Mouse (Mus musculus) c-Kit-positive CD71-positive TER-119-negative erythroid progenitor cells, embryonic 14.5 days (primary cell): Measurements from ENCODE around the gene Usp54.
"Not testable (repeated sequence)": the region's sequence is repeated elsewhere in the genome, so short reads cannot be mapped to it uniquely, and the experiment has no call there.

Experiments used
- DNase-seq: peaks from one replicate; pipeline ENCODE4 v3.0.0-alpha.2; 2013; ENCODE audit warnings: low read depth

Usp54 gene

GRCm38 (mm10) chr14:20654690-20655421, 14.0 kb upstream of the Usp54 start:
- no peak for DNase-seq

DNA sequence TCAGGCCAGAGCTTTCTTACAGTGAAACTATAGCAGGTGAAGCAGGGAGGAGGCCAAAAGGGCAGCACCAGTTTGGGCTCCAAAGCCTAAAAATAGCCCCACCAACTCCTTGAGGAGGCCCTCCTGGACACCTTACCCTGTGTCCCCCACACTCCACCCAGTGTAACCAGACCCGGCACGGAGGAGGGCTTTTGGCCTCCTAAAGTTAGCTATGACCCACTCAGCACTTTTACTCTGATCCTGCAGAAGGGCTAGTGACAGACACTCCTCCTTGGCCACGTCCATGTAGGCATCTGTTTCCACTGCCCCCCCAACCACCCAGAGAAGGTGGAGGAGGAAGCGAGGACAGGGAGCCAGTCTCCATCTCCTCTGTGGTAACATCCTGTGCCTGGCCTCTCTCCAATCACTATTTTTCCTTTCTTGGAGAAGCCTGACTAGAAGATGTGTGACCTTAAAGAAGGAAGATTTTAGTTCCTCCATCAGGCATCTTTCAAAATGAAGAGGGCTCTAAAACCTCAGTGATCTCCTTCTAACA, 10.9 kb upstream of the Usp54 start:
- DNase-seq = no peak

DNA sequence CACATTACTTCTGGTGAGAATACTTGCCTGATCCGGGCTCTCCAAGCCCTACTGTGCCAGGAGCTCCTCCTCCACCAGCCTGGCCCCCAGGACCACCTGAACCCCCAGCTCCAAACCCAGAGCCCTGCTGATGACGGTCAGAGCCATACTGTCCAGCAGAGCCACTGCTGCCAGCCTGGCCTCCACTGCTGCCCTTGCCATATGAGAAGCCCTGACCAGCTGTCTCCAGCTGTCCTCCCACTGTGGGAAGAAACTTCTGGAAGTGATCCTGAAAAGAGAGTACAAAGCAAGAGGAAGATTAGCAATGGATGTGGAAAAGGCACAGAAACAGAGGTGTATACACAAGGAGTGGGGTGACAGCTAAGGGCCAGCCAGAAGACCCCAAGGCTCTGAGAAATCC, 10.1 kb upstream of the Usp54 start:
- DNase-seq = no peak

- DNase-seq = no peak
Measured at GRCm38 (mm10) chr14:20646381-20646780, 5.5 kb upstream of the Usp54 start.

DNA sequence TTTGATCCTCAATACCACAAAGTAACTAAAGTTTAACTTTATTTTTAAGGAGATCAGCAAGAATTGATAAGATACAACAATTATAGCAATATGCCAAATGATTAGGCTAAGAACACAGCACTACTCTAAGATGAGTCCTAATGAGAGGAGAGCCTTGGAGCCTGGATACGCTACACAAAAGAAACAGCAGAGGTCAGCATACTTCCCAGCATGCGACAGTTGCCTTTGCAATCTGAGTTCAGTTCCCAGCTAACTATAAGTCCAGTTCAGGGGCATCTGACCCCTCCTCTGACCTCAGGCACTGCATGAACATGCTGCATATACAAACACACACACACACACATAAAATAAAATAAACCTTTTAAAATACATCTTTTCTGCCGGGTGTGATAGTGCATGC, 4.7 kb upstream of the Usp54 start:
- no peak for DNase-seq

DNA sequence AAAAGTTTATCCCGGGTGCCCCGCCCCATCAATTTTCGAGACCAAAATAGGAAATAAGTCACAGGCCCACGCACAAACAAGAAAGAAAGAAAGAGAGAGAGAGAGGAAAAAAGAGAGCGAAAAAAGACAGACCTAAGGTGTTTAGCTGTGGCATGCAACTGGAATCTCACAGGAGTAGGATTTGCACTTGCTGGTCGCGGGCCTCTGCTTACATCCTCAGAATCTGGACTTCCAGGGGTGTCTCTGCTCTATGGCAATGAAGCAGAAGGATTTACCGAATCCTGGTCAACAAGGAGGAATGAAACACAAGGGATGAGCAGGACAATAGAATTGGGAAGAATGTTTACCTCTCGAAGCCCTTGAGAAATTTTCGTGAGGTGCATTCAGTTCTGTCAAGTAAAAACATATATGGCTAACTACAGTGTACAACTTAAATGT, 594 bp upstream of the Usp54 start:
- DNase-seq = no peak

- DNase-seq = no peak
Measured at GRCm38 (mm10) chr14:20639918-20640619, 794 bp downstream of the Usp54 start.

- DNase-seq = no peak
Measured at GRCm38 (mm10) chr14:20638702-20639101, 2.2 kb downstream of the Usp54 start.

- no peak for DNase-seq
Measured at GRCm38 (mm10) chr14:20637818-20638574, 2.9 kb downstream of the Usp54 start.

GRCm38 (mm10) chr14:20636968-20637367, 3.9 kb downstream of the Usp54 start:
- not testable (repeated sequence) for DNase-seq

- DNase-seq = no peak
Measured at GRCm38 (mm10) chr14:20635546-20635945, 5.3 kb downstream of the Usp54 start.

- DNase-seq = no peak
Measured at GRCm38 (mm10) chr14:20631253-20631652, 9.6 kb downstream of the Usp54 start.

DNA sequence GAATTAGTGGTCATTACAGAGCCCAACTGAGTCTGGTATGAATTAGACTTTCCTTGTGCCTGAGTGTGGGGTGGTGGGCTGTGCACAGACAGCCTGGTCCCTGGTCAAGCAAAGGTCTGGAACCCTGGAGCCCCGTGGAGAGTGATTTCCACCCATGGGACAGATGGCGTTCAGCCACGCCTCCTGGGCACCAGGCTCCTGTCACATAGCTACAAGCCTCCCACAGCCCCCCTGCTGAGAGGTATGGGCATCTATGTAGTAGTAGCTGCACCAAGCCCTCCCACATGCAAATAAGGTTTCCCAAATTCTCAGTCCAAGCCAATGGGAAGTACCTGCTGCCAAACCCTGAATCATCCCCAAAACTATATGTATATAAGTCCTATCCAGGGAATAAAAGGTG, 13.9 kb downstream of the Usp54 start:
- DNase-seq = no peak

DNA sequence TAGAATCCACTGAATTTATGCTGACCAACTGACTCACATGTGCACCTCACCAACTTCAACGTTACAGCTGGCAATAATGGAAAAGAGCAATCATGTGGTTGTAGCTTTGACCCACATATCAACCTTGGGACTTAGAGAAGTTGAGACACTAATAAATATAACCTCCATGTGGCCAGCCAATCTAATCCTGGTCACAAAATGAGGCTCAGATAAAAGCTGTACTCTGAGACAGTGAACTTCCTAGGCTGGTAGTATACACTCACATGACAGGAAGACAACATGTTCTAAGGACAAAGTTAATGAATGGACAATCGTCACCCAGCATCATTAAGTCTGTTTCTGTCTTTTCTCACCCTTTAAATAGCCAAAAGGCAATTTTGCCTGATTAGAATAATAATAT, 14.4 kb downstream of the Usp54 start:
- DNase-seq = no peak

DNA sequence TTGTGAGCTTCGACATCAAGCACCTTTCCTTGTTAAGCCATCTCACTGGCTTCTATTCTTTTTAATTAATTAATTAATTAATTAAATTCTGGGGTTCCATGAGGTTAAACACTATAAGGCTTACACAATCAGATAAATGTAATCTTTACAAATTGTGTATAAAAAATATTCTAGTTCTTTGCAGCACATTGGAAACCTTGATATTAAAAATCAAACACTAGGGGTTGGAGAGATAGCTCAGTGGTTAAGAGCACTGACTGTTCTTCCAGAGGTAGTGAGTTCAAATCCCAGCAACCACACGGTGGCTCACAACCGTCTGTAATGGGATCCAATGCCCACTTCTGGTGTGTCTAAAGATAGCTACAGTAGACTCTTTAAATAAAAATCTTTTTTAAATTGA, 18.0 kb downstream of the Usp54 start:
- no peak for DNase-seq

DNA sequence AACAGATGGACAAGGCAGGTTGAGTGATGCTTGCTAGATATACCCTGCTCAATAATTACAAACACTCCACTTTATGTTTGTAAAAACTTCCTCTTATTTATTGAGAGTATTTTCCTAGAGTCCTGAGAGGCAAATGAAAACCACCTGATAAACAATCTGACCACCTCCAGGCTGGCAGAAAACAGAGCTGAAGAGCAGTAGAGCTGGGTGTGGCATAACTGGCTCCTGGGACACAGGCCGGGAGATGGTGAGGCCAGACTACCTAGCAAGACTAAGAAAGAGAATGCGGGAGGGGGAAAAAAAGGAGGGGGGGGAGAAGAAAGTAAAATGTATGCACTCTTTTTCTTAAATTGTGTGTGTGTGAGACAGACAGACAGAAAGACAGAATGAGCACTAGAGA, 18.5 kb downstream of the Usp54 start:
- DNase-seq = no peak

DNA sequence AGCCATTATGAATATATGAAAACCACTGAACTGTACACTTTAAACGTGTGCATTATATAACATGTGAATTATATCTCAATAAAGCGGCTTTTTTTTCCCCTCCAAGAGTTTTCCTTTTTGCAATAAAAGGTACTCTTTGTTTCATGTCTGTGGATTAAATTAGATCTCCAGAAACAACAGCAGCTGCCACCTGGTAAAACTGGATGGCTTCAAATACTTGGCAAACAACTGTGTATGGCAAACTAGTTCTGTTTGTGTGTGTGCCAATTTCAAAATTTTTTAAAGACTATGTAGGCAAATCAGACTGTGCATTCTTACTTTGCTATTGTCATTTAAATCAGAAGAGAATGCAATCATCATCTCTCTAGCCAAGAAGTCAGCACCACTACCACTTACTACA, 19.0 kb downstream of the Usp54 start:
- DNase-seq = no peak

GRCm38 (mm10) chr14:20619131-20619530, 21.7 kb downstream of the Usp54 start:
- no peak for DNase-seq

DNA sequence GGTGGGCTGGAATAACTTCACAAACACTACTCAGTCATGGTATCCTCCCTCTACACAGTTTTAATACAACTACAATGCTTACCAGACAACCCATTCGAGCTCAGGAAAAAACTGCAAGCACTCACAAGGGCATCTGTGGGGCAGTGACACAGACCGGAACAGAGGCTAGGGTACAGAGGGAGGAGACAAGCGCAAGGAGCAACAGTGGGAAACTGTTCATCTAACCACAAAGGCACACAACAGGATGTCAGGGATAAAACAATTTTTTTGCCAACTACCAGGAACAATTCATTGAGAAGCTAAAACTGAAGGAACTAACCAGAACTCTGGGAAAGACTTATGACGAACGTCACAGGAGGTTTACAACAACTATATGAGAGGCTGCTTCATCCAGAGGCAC, 22.7 kb downstream of the Usp54 start:
- DNase-seq = no peak

DNA sequence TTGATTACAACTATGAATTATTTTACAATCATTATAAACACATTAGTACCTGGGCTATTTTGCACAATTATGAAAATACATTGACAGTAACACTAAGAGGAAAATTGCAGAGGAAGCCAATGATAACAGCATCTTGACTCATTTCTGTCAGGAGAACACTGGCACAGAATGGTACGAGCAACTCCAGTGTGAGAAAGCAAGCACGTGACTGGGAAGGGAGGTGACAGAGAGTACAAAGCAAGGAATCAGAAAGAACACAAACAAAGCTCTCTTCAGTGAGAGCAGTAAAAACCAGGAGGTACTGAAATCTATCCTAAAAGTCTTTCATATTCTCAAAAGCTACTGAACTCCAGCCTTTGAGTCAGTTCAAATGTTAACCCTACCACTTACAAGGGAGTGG, 24.4 kb downstream of the Usp54 start:
- no peak for DNase-seq

GRCm38 (mm10) chr14:20615075-20615474, 25.8 kb downstream of the Usp54 start:
- no peak for DNase-seq

- DNase-seq = no peak
Measured at GRCm38 (mm10) chr14:20612820-20613219, 28.0 kb downstream of the Usp54 start.

DNA sequence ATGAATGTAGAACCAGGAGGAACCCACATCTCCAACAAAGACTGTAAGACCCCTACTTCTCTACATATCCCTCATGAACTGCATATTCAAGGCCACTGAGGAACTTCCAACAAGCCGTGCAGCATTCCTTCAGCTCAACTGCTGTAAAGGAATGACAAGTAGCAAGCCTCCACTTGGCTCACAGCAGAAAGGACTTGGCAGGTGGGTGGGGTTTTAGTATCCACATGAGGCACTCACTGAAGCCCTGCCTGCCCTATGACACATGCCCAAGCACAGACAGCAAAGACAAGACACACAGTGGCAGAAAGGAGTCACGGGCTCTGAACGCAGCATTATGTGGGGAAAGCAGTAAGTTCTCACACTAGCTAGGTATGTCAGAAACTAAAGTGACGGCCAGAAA, 30.7 kb downstream of the Usp54 start:
- DNase-seq = no peak
